ENCODE assay signal across 22 mouse cellular contexts in genomic region chr2:72602152-72602551, GRCm38 (mm10).
A peak's percentile ranks its signal among the peaks of the same experiment; 100 is the strongest.
DNase-seq lines count a peak whose midpoint lies in the region; TF ChIP-seq lines count a peak whose summit lies in the region.
"Had no signal": no experiment of that assay in that cellular context is flagged by ENCODE, and none has a peak within 500 bp of the region (broad histone marks: within the 10 kb centered on the region; RNA-seq: fewer than 3 reads in every experiment).

No protein-coding gene starts in this region.

- peak; percentile 38 to 54 for DNase-seq in heart, adult 18-20 months
- no peak for DNase-seq in heart, embryonic 10.5 days (ENCODE audit: low spot score)
- DNase-seq in right cerebral cortex, adult 18-20 months = peak; percentile 60
- no peak for DNase-seq in right cerebral cortex, postnatal 10 days (ENCODE audit: low spot score in 2 of 2)
- DNase-seq in fibroblast of lung, adult 2 months (ENCODE audit: low read depth) = peak; percentile 72
- peak; percentile 86 for DNase-seq in telencephalon, adult 2 months (ENCODE audit: low read depth, low spot score)
- no peak for DNase-seq in thymus, adult 2 months
- DNase-seq in lung, postnatal 4 days = no peak
- DNase-seq: adrenal gland, adult 8-10 months; cerebellum, adult 18-20 months; cerebellum, postnatal 36 days; forebrain, postnatal 0 days; gastrocnemius, postnatal 36 days; kidney, adult 18-20 months; kidney, postnatal 14 days; liver, postnatal 0 days; thymus, adult 18-20 months had no signal

- H3K9me3 ChIP-seq in heart, embryonic 10.5 days = no peaks in the 10 kb centered on the region
- H3K9me3 ChIP-seq: embryonic facial prominence, embryonic 10.5 days; limb, embryonic 15.5 days had no signal

- no peak for TF ChIP-seq POLR2A in thymus, adult 2 months (IDR thresholded peaks at IDR 0.05; ENCODE audit: control insufficient read depth, extremely low read depth, insufficient read depth, low read length, poor library complexity)

- H3K4me1 ChIP-seq in heart, embryonic 10.5 days = peaks cover 4% of the 10 kb centered on the region
- no peaks in the 10 kb centered on the region for H3K4me1 ChIP-seq in thymus, adult 2 months (replicated peaks; ENCODE audit: control insufficient read depth, insufficient read depth, low read length)
- H3K4me1 ChIP-seq: limb, embryonic 15.5 days had no signal

- no peak for TF ChIP-seq CTCF in thymus, adult 2 months (IDR thresholded peaks at IDR 0.05; ENCODE audit: borderline replicate concordance, control insufficient read depth, extremely low read depth, insufficient read depth, low read length, poor library complexity)

- H3K27me3 ChIP-seq in heart, embryonic 10.5 days (ENCODE audit: insufficient read depth, poor library complexity, severe bottlenecking) = no peaks in the 10 kb centered on the region
- no peaks in the 10 kb centered on the region for H3K27me3 ChIP-seq in thymus, adult 2 months (ENCODE audit: control insufficient read depth, insufficient read depth, low read length)
- H3K27me3 ChIP-seq: limb, embryonic 15.5 days had no signal

- H3K27ac ChIP-seq in heart, embryonic 10.5 days = no peak overlapping the region
- no peak overlapping the region for H3K27ac ChIP-seq in thymus, adult 2 months (ENCODE audit: control insufficient read depth, insufficient read depth, low read length)
- H3K27ac ChIP-seq: embryonic facial prominence, embryonic 10.5 days; hindbrain, postnatal 0 days; limb, embryonic 15.5 days; macrophage had no signal

- WGBS in heart, embryonic 10.5 days = 58% methylated on average over 1 of the region's 1 CpGs
- WGBS in thymus, adult 2 months = 71% methylated on average over 1 of the region's 1 CpGs

- H3K4me3 ChIP-seq in heart, embryonic 10.5 days = no peak overlapping the region
- H3K4me3 ChIP-seq in thymus, adult 2 months (ENCODE audit: control insufficient read depth, insufficient read depth, low read length) = no peak overlapping the region
- H3K4me3 ChIP-seq: embryonic facial prominence, embryonic 10.5 days; erythroblast, embryonic 14.5 days; limb, embryonic 15.5 days had no signal

- H3K36me3 ChIP-seq in heart, embryonic 10.5 days = no peaks in the 10 kb centered on the region
- H3K36me3 ChIP-seq in thymus, adult 2 months (ENCODE audit: control insufficient read depth, insufficient read depth, low read length) = no peaks in the 10 kb centered on the region
- H3K36me3 ChIP-seq: embryonic facial prominence, embryonic 10.5 days; limb, embryonic 15.5 days had no signal

Comparison
In these comparisons a context has a peak if more than half of its experiments do, and no peak if none do; other contexts are left out.
1. DNase-seq: peak in heart, adult 18-20 months (2 of 2), right cerebral cortex, adult 18-20 months (single experiment), fibroblast of lung, adult 2 months (single experiment) and telencephalon, adult 2 months (single experiment); none in heart, embryonic 10.5 days (single experiment), right cerebral cortex, postnatal 10 days (0 of 2), thymus, adult 2 months (single experiment) and lung, postnatal 4 days (0 of 2).